Mouse (Mus musculus): ENCODE measurements around the gene Mboat7.
A peak's percentile ranks its signal among the peaks of the same experiment; 100 is the strongest.

Mboat7 gene

GRCm38 (mm10) chr7:3692382-3692986 is 839 bp downstream of the Mboat7 start, which contains the start of gene Tsen34:
Tsen34 (plus strand) TSS chr7:3692863.
- DNase-seq (ENCODE audit: low spot score in 2 of 2) = no peak

- no peak for DNase-seq (ENCODE audit: low spot score in 2 of 2)
These were observed 1.4 kb downstream of the Mboat7 start for GRCm38 (mm10) chr7:3691919-3692318.

GRCm38 (mm10) chr7:3685400-3686187 is 7.7 kb downstream of the Mboat7 start:
- DNase-seq (ENCODE audit: low spot score in 2 of 2) = no peak

- DNase-seq (ENCODE audit: low spot score in 2 of 2) = no peak
These were observed 8.6 kb downstream of the Mboat7 start for GRCm38 (mm10) chr7:3684698-3685097.

GRCm38 (mm10) chr7:3683908-3684550 is 9.3 kb downstream of the Mboat7 start:
- DNase-seq (ENCODE audit: low spot score in 2 of 2) = no peak

GRCm38 (mm10) chr7:3677342-3677741 is 16.0 kb downstream of the Mboat7 start, which contains the start of gene Tmc4:
Tmc4 (minus strand) TSS chr7:3677553.
- DNase-seq (ENCODE audit: low spot score in 2 of 2) = no peak

GRCm38 (mm10) chr7:3676371-3676770 is 17.0 kb downstream of the Mboat7 start:
- no peak for DNase-seq (ENCODE audit: low spot score in 2 of 2)

GRCm38 (mm10) chr7:3675228-3675548 is 18.1 kb downstream of the Mboat7 start:
- DNase-seq (ENCODE audit: low spot score in 2 of 2) = no peak

GRCm38 (mm10) chr7:3674507-3675227 is 18.7 kb downstream of the Mboat7 start:
- peak; percentile 60 to 70 for DNase-seq (ENCODE audit: low spot score in 2 of 2)

- no peak for DNase-seq (ENCODE audit: low spot score in 2 of 2)
These were observed 26.4 kb downstream of the Mboat7 start for GRCm38 (mm10) chr7:3666921-3667391.

GRCm38 (mm10) chr7:3665215-3666114 is 27.9 kb downstream of the Mboat7 start, which contains the start of gene Leng1:
Leng1 (minus strand) TSS chr7:3665840.
- peak; percentile 99 for DNase-seq (ENCODE audit: low spot score in 2 of 2)

- DNase-seq (ENCODE audit: low spot score in 2 of 2) = peak in 1 of 2 experiments; percentile 30
These were observed 28.7 kb downstream of the Mboat7 start for GRCm38 (mm10) chr7:3664524-3665214.

GRCm38 (mm10) chr7:3658578-3658977 is 34.7 kb downstream of the Mboat7 start:
- DNase-seq (ENCODE audit: low spot score in 2 of 2) = no peak

- DNase-seq (ENCODE audit: low spot score in 2 of 2) = no peak
These were observed 36.4 kb downstream of the Mboat7 start for GRCm38 (mm10) chr7:3656966-3657365.

- no peak for DNase-seq (ENCODE audit: low spot score in 2 of 2)
These were observed 46.7 kb downstream of the Mboat7 start for GRCm38 (mm10) chr7:3646641-3647040.

GRCm38 (mm10) chr7:3646188-3646587 is 47.1 kb downstream of the Mboat7 start:
- DNase-seq (ENCODE audit: low spot score in 2 of 2) = no peak

- DNase-seq (ENCODE audit: low spot score in 2 of 2) = peak in 1 of 2 experiments; percentile 12
These were observed 47.8 kb downstream of the Mboat7 start for GRCm38 (mm10) chr7:3645488-3646025.

- DNase-seq (ENCODE audit: low spot score in 2 of 2) = peak; percentile 100
These were observed 48.4 kb downstream of the Mboat7 start, which contains the start of gene Cnot3 for GRCm38 (mm10) chr7:3644672-3645487. Cnot3 (plus strand) TSS chr7:3645268.

GRCm38 (mm10) chr7:3644348-3644671 is 49.0 kb downstream of the Mboat7 start:
- DNase-seq (ENCODE audit: low spot score in 2 of 2) = no peak

Measured in heart, adult 9 months (tissue).